Mouse (Mus musculus) megakaryocyte, embryonic 14.5 days (primary cell): Measurements from ENCODE around the gene Gm5901.

ENCODE experiments used
- FLI1 ChIP-seq: IDR thresholded peaks from 2 replicates; pipeline ENCODE4 v1.6.1; 2012; ENCODE audit warnings: low read length, inconsistent platforms, mixed read lengths
- GATA1 ChIP-seq: IDR thresholded peaks from 3 replicates; pipeline ENCODE4 v1.6.1; 2012; ENCODE audit warnings: mixed read lengths, low read length, inconsistent platforms, borderline replicate concordance

GRCm38 (mm10) chr7:105372912-105373311 is 1.9 kb upstream of the Gm5901 start:
- no peak for TF ChIP-seq GATA1
- no peak for TF ChIP-seq FLI1
